Mouse (Mus musculus) limb, embryonic 14.5 days (tissue): Measurements from ENCODE around the gene Serpinf1. TPM values are rescaled to one million over a fixed set of nuclear protein-coding genes. Genes with fewer than 3 reads are reported as not detected.

Source experiments
- ATAC-seq: fragments of 200-750 bp; cut with Nextera tagmentation; 2 replicates; pipeline ENCODE4 v1.8.0; 2017; ENCODE audit warnings: low read depth, moderate number of reproducible peaks, moderate TSS enrichment; ENCODE audit not compliant: low FRiP score
- DNase-seq: peaks from one replicate; pipeline ENCODE4 v3.0.0-alpha.2; 2015; ENCODE audit warnings: low spot score
- H3K27ac ChIP-seq: fragments of 300-500 bp; sonication (generic); replicated peaks from 2 replicates; pipeline ENCODE4 v1.5.1; 2014; ENCODE audit warnings: low read depth, mild to moderate bottlenecking, low read length, moderate library complexity, mixed read lengths
- H3K27me3 ChIP-seq: fragments of 300-500 bp; sonication (generic); 2 replicates; pipeline ENCODE4 v1.6.1; 2014; ENCODE audit warnings: low read length, mixed read lengths; ENCODE audit not compliant: control insufficient read depth, insufficient read depth
- H3K36me3 ChIP-seq: fragments of 300-500 bp; sonication (generic); 2 replicates; pipeline ENCODE4 v1.6.1; 2014; ENCODE audit warnings: mild to moderate bottlenecking, low read length, moderate library complexity, mixed read lengths; ENCODE audit not compliant: control insufficient read depth, insufficient read depth
- H3K4me1 ChIP-seq: fragments of 300-500 bp; sonication (generic); 2 replicates; pipeline ENCODE4 v1.6.1; 2014; ENCODE audit warnings: antibody characterized with exemption, low read length, mixed read lengths; ENCODE audit not compliant: control insufficient read depth, insufficient read depth
- H3K4me2 ChIP-seq: fragments of 300-500 bp; sonication (generic); replicated peaks from 2 replicates; pipeline ENCODE4 v1.6.1; 2014; ENCODE audit warnings: low read depth, mild to moderate bottlenecking, low read length, moderate library complexity; ENCODE audit not compliant: severe bottlenecking
- H3K4me3 ChIP-seq: fragments of 300-500 bp; sonication (generic); replicated peaks from 2 replicates; pipeline ENCODE4 v1.5.1; 2014; ENCODE audit warnings: low read length
- H3K9ac ChIP-seq: fragments of 300-500 bp; sonication (generic); 2 replicates; pipeline ENCODE4 v1.6.1; 2014; ENCODE audit warnings: mild to moderate bottlenecking, low read depth, low read length, moderate library complexity; ENCODE audit not compliant: severe bottlenecking
- H3K9me3 ChIP-seq: fragments of 300-500 bp; sonication (generic); 2 replicates; pipeline ENCODE4 v1.6.1; 2016; ENCODE audit warnings: low read length; ENCODE audit not compliant: control insufficient read depth
- POLR2A ChIP-seq: fragments of 200-500 bp; IDR thresholded peaks from 2 replicates; pipeline ENCODE4 v1.8.0; 2012; ENCODE audit warnings: inconsistent platforms, mild to moderate bottlenecking, moderate library complexity, borderline replicate concordance; ENCODE audit not compliant: insufficient read depth, insufficient read length; ENCODE audit errors: extremely low read depth
- WGBS: fragments of 180-500 bp; shearing (Covaris S2); extraction: QIAGEN DNeasy Blood & Tissue Kit; methylation state at CpG from one replicate; pipeline ENCODE4 v1.1.7; 2014; 5-methylcytosine and 5-hydroxymethylcytosine counted together
- polyA plus RNA-seq, 2 experiments: library from polyadenylated mRNA; depleted of rRNA in 1 of 2; stranded (reverse) in 1 of 2; unstranded in 1 of 2; fragments of >200 nt; fragmentation: Nextera tagmentation in 1 of 2; extraction: Ambion mirVana in 1 of 2; gene quantifications; 2 replicates each; pipeline versions ENCODE4 v1.2.1 to v1.2.3; 2012 to 2014

The Serpinf1 gene
- polyA plus RNA-seq, 2 experiments, result 160 to 267 TPM

- peaks cover 22% of the 10 kb centered on the region for H3K4me1 ChIP-seq
- no peak overlapping the region for H3K4me3 ChIP-seq
- H3K9me3 ChIP-seq, result no peaks in the 10 kb centered on the region
- TF ChIP-seq POLR2A, result no peak
- H3K4me2 ChIP-seq, result no peak overlapping the region
- 96% methylated on average over 4 of the region's 4 CpGs for WGBS
- H3K27ac ChIP-seq, result no peak overlapping the region
- H3K27me3 ChIP-seq, result no peaks in the 10 kb centered on the region
- DNase-seq (no peak), ATAC-seq (no peak)
- no peak overlapping the region for H3K9ac ChIP-seq
- H3K36me3 ChIP-seq, result peaks cover 13% of the 10 kb centered on the region
These were observed 44.4 kb upstream of the Serpinf1 start for GRCm38 (mm10) chr11:75466731-75467505.

GRCm38 (mm10) chr11:75465051-75465450 lies 42.5 kb upstream of the Serpinf1 start:
- 84% methylated on average over 6 of the region's 6 CpGs for WGBS
- no peak for ATAC-seq

DNA sequence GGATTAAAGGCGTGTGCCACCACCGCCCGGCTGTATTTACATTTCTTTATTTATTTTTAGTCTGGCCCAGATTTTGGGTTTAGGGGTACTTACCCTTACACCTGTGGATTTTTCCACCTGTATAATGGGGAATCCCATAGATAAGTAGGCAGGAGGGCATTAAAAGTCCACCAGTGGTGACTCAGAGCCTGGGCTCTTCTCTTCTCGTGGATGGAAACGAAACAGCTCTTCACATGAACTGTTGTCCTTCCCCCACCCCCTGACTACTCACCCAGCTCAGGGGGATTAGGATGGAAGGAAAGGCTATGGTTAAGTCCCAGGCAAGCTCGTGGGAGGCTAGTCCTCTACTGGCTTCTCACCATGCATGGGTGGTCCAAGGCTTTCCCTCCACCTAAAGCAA lies 41.9 kb upstream of the Serpinf1 start:
- Histone ChIP-seq H3K9ac (no peak overlapping the region), H3K36me3 (peaks cover 13% of the 10 kb centered on the region), H3K9me3 (no peaks in the 10 kb centered on the region), H3K27ac (no peak overlapping the region), H3K4me1 (peaks cover 33% of the 10 kb centered on the region), H3K4me3 (no peak overlapping the region), H3K27me3 (no peaks in the 10 kb centered on the region), H3K4me2 (no peak overlapping the region)
- no peak for ATAC-seq
- 88% methylated on average over 6 of the region's 6 CpGs for WGBS
- no peak for TF ChIP-seq POLR2A
- no peak for DNase-seq

More at GRCm38 (mm10) chr11:75465051-75465450, 42.5 kb upstream of the Serpinf1 start:
- H3K4me2 ChIP-seq, result no peak overlapping the region
- H3K9me3 ChIP-seq, result no peaks in the 10 kb centered on the region
- peaks cover 27% of the 10 kb centered on the region for H3K4me1 ChIP-seq
- no peak overlapping the region for H3K4me3 ChIP-seq
- H3K27ac ChIP-seq, result no peak overlapping the region
- DNase-seq, result no peak
- no peak for TF ChIP-seq POLR2A
- no peaks in the 10 kb centered on the region for H3K27me3 ChIP-seq
- H3K9ac ChIP-seq, result no peak overlapping the region
- peaks cover 13% of the 10 kb centered on the region for H3K36me3 ChIP-seq

DNA sequence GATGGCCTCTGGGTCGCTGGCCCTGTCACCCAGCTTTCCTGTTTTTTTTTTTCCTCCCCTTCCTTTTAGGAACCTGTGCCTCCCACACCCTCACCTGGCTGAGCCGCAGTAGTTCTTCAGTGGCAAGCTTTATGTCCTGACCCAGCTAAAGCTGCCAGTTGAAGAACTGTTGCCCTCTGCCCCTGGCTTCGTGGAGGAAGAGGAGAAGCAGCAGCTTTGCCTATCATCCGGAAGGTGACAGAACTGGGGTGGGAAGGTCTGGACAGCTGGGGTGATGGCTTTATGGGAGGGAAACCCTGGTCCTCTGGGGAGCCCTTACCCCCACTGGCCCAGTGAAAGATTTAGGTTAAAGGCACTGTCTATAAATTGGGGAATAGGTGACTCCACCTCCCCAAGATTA lies 41.1 kb upstream of the Serpinf1 start:
- WGBS, result 65% methylated on average over 4 of the region's 4 CpGs
- no peak overlapping the region; the same call in 1 of the 2 replicates for H3K27ac ChIP-seq
- no peak for ATAC-seq
- H3K4me3 ChIP-seq, result peak overlapping the region; percentile 75; the same call in 1 of the 2 replicates
- no peaks in the 10 kb centered on the region for H3K9me3 ChIP-seq
- H3K4me2 ChIP-seq, result peak overlapping the region; percentile 94; the same call in 1 of the 2 replicates
- no peaks in the 10 kb centered on the region for H3K27me3 ChIP-seq
- TF ChIP-seq POLR2A, result no peak
- H3K9ac ChIP-seq, result no peak overlapping the region
- DNase-seq, result no peak
- H3K36me3 ChIP-seq, result peaks cover 13% of the 10 kb centered on the region
- peaks cover 33% of the 10 kb centered on the region for H3K4me1 ChIP-seq

- H3K4me2 ChIP-seq, result peak overlapping the region; percentile 94
- 1% methylated on average over 9 of the region's 9 CpGs for WGBS
- peak; percentile 20 for ATAC-seq
- H3K27ac ChIP-seq, result peak overlapping the region; percentile 65; the same call in 1 of the 2 replicates
- peak; percentile 89 for DNase-seq
- TF ChIP-seq POLR2A, result no peak
- H3K4me3 ChIP-seq, result peak overlapping the region; percentile 75
- H3K4me1 ChIP-seq, result peaks cover 33% of the 10 kb centered on the region
- peaks cover 13% of the 10 kb centered on the region for H3K36me3 ChIP-seq
- H3K27me3 ChIP-seq, result no peaks in the 10 kb centered on the region
- no peaks in the 10 kb centered on the region for H3K9me3 ChIP-seq
- 0 out of 2 replicates have a peak overlapping the region, but pooled peaks have one; percentile 57 for H3K9ac ChIP-seq
These were observed 40.4 kb upstream of the Serpinf1 start for GRCm38 (mm10) chr11:75462865-75463336.
